Mouse (Mus musculus): ENCODE data around the gene Bmper. TPM values are rescaled to one million over a fixed set of nuclear protein-coding genes. Genes with fewer than 3 reads are reported as not detected.

Gene Bmper
- polyA plus RNA-seq, 2 experiments: 0.16 to 0.18 TPM

DNA sequence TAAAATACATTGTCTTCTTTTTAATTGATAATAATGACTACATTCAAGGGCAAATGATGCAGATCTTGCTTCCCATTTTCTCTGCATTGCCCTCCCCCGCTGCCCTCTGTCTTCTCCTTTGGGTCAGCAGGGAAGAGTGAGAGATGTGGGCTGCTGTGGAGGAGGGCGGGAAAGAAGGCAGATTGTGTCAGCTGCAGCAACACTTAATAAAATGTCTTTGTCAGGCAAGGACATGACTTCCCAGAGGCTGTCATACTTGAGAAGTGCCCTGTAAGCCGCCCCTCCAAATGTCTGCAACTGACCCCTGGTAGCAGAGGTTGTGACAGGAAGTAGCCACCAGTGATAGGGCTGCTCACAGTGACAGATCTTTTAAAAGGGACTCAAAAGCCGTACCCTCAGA is 83.3 kb downstream of the Bmper start:
- Histone ChIP-seq H3K4me2 (ENCODE audit: low read depth) (no peak overlapping the region), H3K4me3 (ENCODE audit: insufficient read depth in 1 of 2, low read depth in 2 of 2, low read length in 2 of 2) (no peak overlapping the region), H3K9ac (replicated peaks) (no peak overlapping the region), H3K27ac (no peak overlapping the region), H3K4me1 (replicated peaks; ENCODE audit: control insufficient read depth in 2 of 2, insufficient read depth in 2 of 2, low read length in 1 of 2) (no peaks in the 10 kb centered on the region), H3K36me3 (replicated peaks; ENCODE audit: control insufficient read depth, insufficient read depth, low read depth) (no peaks in the 10 kb centered on the region), H3K9me3 (ENCODE audit: control insufficient read depth, low read length) (no peaks in the 10 kb centered on the region), H3K27me3 (ENCODE audit: control insufficient read depth, insufficient read depth, low read length) (no peaks in the 10 kb centered on the region)
- WGBS (ENCODE audit: insufficient replicate concordance): 39% methylated on average over 4 of the region's 4 CpGs
- ATAC-seq (ENCODE audit: insufficient read depth) (no peak), DNase-seq (ENCODE audit: low read depth in 3 of 3, low spot score in 3 of 3) (no peak)
- TF ChIP-seq EP300 (IDR thresholded peaks at IDR 0.05; ENCODE audit: low read depth) (no peak), CTCF (IDR thresholded peaks at IDR 0.05; ENCODE audit: low read depth) (no peak)

DNA sequence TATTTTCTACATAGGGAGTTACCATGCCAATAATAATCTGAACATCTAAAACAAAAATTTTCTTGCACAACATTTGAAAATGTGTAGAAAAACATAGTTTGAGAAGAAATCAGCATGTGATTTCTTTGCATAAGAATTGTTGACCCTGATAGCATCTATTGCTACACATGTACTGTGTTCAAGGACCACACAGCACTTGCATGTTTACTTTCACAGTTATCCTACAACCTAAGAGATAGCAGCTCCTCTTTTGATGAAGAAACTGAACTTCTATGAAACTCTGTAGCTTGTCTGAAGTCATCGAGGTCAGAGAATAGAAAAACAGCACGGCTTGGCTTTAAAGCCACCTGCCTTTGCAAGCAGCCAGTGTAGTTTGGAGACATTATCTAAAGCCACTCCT is 85.0 kb downstream of the Bmper start:
- H3K36me3 ChIP-seq (replicated peaks; ENCODE audit: control insufficient read depth, insufficient read depth, low read depth): no peaks in the 10 kb centered on the region
- H3K9me3 ChIP-seq (ENCODE audit: control insufficient read depth, low read length): no peaks in the 10 kb centered on the region
- 66% methylated on average over 2 of the region's 2 CpGs for WGBS (ENCODE audit: insufficient replicate concordance)
- no peaks in the 10 kb centered on the region for H3K4me1 ChIP-seq (replicated peaks; ENCODE audit: control insufficient read depth in 2 of 2, insufficient read depth in 2 of 2, low read length in 1 of 2)
- no peak overlapping the region for H3K9ac ChIP-seq (replicated peaks)
- H3K4me3 ChIP-seq (ENCODE audit: insufficient read depth in 1 of 2, low read depth in 2 of 2, low read length in 2 of 2): no peak overlapping the region
- DNase-seq (ENCODE audit: low read depth in 3 of 3, low spot score in 3 of 3) (no peak), ATAC-seq (ENCODE audit: insufficient read depth) (no peak)
- TF ChIP-seq EP300 (IDR thresholded peaks at IDR 0.05; ENCODE audit: low read depth) (no peak), CTCF (IDR thresholded peaks at IDR 0.05; ENCODE audit: low read depth) (no peak)
- H3K4me2 ChIP-seq (ENCODE audit: low read depth): no peak overlapping the region
- H3K27ac ChIP-seq: no peak overlapping the region
- H3K27me3 ChIP-seq (ENCODE audit: control insufficient read depth, insufficient read depth, low read length): no peaks in the 10 kb centered on the region

DNA sequence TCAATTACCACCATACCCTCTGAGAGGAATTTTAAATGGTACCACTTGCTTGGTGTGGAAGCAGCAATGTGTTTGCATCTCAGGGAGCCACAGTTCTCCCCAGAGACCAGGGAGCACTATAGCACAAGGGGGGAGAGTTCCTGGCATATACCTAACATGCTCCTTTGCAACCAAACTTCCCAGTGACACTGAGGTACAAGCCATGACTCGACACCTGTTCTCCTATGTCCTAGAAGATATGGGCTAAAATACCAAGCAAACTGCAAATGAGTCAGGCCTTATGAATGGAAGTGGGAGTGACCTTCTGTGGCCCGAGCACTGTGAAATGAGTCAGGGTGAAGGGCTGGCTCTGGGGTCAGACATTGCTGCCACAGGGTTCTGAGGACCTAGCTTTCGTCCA is 88.1 kb downstream of the Bmper start:
- ATAC-seq (ENCODE audit: insufficient read depth) (no peak), DNase-seq (ENCODE audit: low read depth in 3 of 3, low spot score in 3 of 3) (no peak)
- Histone ChIP-seq H3K4me2 (ENCODE audit: low read depth) (no peak overlapping the region), H3K36me3 (replicated peaks; ENCODE audit: control insufficient read depth, insufficient read depth, low read depth) (no peaks in the 10 kb centered on the region), H3K27me3 (ENCODE audit: control insufficient read depth, insufficient read depth, low read length) (no peaks in the 10 kb centered on the region), H3K27ac (no peak overlapping the region), H3K4me3 (ENCODE audit: insufficient read depth in 1 of 2, low read depth in 2 of 2, low read length in 2 of 2) (no peak overlapping the region), H3K4me1 (replicated peaks; ENCODE audit: control insufficient read depth in 2 of 2, insufficient read depth in 2 of 2, low read length in 1 of 2) (no peaks in the 10 kb centered on the region), H3K9ac (replicated peaks) (no peak overlapping the region), H3K9me3 (ENCODE audit: control insufficient read depth, low read length) (no peaks in the 10 kb centered on the region)
- 47% methylated on average over 3 of the region's 3 CpGs for WGBS (ENCODE audit: insufficient replicate concordance)
- TF ChIP-seq EP300 (IDR thresholded peaks at IDR 0.05; ENCODE audit: low read depth) (no peak), CTCF (IDR thresholded peaks at IDR 0.05; ENCODE audit: low read depth) (no peak)

DNA sequence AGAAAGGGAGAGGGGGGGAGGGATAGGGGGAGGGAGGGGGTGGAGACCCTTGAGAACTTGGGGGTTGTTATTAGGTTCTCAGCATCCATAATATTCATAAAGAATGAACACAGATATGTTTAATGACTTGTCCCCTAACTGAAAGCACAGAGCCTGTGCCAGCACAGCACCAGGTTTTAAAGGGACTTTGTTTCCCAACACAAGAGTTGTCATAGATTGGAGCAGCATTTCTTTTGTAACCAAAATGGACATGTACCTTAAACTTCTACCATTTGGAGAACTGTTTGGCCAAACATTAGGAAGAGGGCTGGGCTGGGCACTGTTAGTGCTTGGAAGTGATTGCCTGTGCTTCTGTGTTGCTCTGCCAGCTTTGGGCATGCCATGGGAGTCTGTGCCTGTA is 89.1 kb downstream of the Bmper start:
- Histone ChIP-seq H3K4me3 (ENCODE audit: insufficient read depth in 1 of 2, low read depth in 2 of 2, low read length in 2 of 2) (no peak overlapping the region), H3K27ac (no peak overlapping the region)
- DNase-seq (ENCODE audit: low read depth in 3 of 3, low spot score in 3 of 3): no peak

DNA sequence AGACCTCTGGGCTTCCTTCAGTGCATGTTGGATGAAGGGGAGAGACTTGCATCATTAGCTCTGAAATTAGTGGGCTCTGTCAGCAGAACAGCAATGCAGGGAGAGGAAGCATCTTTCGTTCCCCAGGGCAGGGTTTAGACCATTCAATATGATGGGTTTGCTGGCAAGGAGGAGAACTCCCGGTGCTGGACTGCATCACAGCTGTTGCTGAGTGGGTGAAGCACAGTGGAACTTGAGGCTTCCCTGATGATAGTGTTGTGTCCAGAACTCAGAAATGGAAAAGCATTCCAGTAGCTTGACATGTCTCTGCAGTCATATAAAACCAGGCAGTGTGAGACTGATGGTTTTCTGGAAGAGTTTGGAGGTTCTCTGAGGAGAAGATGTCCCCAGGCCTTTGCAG is 90.0 kb downstream of the Bmper start:
- H3K4me2 ChIP-seq (ENCODE audit: low read depth): no peak overlapping the region
- H3K4me1 ChIP-seq (replicated peaks; ENCODE audit: control insufficient read depth in 2 of 2, insufficient read depth in 2 of 2, low read length in 1 of 2): no peaks in the 10 kb centered on the region
- no peak overlapping the region for H3K9ac ChIP-seq (replicated peaks)
- DNase-seq (ENCODE audit: low read depth in 3 of 3, low spot score in 3 of 3) (no peak), ATAC-seq (ENCODE audit: insufficient read depth) (no peak)
- H3K36me3 ChIP-seq (replicated peaks; ENCODE audit: control insufficient read depth, insufficient read depth, low read depth): no peaks in the 10 kb centered on the region
- H3K9me3 ChIP-seq (ENCODE audit: control insufficient read depth, low read length): no peaks in the 10 kb centered on the region
- 49% methylated on average over 2 of the region's 2 CpGs for WGBS (ENCODE audit: insufficient replicate concordance)
- H3K27ac ChIP-seq: no peak overlapping the region
- H3K4me3 ChIP-seq (ENCODE audit: insufficient read depth in 1 of 2, low read depth in 2 of 2, low read length in 2 of 2): no peak overlapping the region
- TF ChIP-seq EP300 (IDR thresholded peaks at IDR 0.05; ENCODE audit: low read depth) (no peak), CTCF (IDR thresholded peaks at IDR 0.05; ENCODE audit: low read depth) (no peak)
- no peaks in the 10 kb centered on the region for H3K27me3 ChIP-seq (ENCODE audit: control insufficient read depth, insufficient read depth, low read length)

More for the DNA sequence above, 89.1 kb downstream of the Bmper start:
- Histone ChIP-seq H3K4me2 (ENCODE audit: low read depth) (no peak overlapping the region), H3K9me3 (ENCODE audit: control insufficient read depth, low read length) (no peaks in the 10 kb centered on the region), H3K36me3 (replicated peaks; ENCODE audit: control insufficient read depth, insufficient read depth, low read depth) (no peaks in the 10 kb centered on the region), H3K27me3 (ENCODE audit: control insufficient read depth, insufficient read depth, low read length) (no peaks in the 10 kb centered on the region), H3K9ac (replicated peaks) (no peak overlapping the region), H3K4me1 (replicated peaks; ENCODE audit: control insufficient read depth in 2 of 2, insufficient read depth in 2 of 2, low read length in 1 of 2) (no peaks in the 10 kb centered on the region)
- TF ChIP-seq EP300 (IDR thresholded peaks at IDR 0.05; ENCODE audit: low read depth) (no peak), CTCF (IDR thresholded peaks at IDR 0.05; ENCODE audit: low read depth) (no peak)
- ATAC-seq (ENCODE audit: insufficient read depth): no peak
